Mouse (Mus musculus) myocyte (in vitro differentiated cells): ENCODE measurements around the gene Ago1.

Source experiments
- E2F4 ChIP-seq: IDR thresholded peaks from one replicate; pipeline ENCODE4 v1.6.1; 2011; ENCODE audit warnings: mild to moderate bottlenecking, control low read depth, moderate library complexity; ENCODE audit not compliant: insufficient read depth
- MYOG ChIP-seq, 3 experiments: IDR thresholded peaks; one replicate each; pipeline ENCODE4 v1.6.1; 2011; ENCODE audit warnings: control low read depth in 2 of 3, low read depth in 2 of 3, mild to moderate bottlenecking in 2 of 3; ENCODE audit not compliant: insufficient read length in 2 of 3, control insufficient read depth in 1 of 3, insufficient read depth in 1 of 3
- POLR2A ChIP-seq: IDR thresholded peaks from one replicate; pipeline ENCODE4 v1.6.1; 2011; ENCODE audit warnings: low read depth, mild to moderate bottlenecking, control low read depth, moderate library complexity; ENCODE audit not compliant: insufficient read length
- POLR2AphosphoS2 ChIP-seq: IDR thresholded peaks from one replicate; pipeline ENCODE4 v1.6.1; 2011; ENCODE audit warnings: low read depth, control low read depth; ENCODE audit not compliant: insufficient read length
- REST ChIP-seq: IDR thresholded peaks from one replicate; pipeline ENCODE4 v1.6.1; 2011; ENCODE audit warnings: mild to moderate bottlenecking, control low read depth, moderate library complexity; ENCODE audit not compliant: insufficient read depth, insufficient read length
- SRF ChIP-seq: IDR thresholded peaks from one replicate; pipeline ENCODE4 v1.6.1; 2011; ENCODE audit warnings: low read depth; ENCODE audit not compliant: control insufficient read depth, insufficient read length
- TCF12 ChIP-seq: IDR thresholded peaks from one replicate; pipeline ENCODE4 v1.6.1; 2011; ENCODE audit warnings: mild to moderate bottlenecking, control low read depth; ENCODE audit not compliant: poor library complexity, insufficient read depth, severe bottlenecking
- TCF3 ChIP-seq: IDR thresholded peaks from one replicate; pipeline ENCODE4 v1.6.1; 2011; ENCODE audit warnings: low read depth, control low read depth; ENCODE audit not compliant: insufficient read length
- USF1 ChIP-seq: IDR thresholded peaks from one replicate; pipeline ENCODE4 v1.6.1; 2011; ENCODE audit warnings: low read depth, mild to moderate bottlenecking, control low read depth, moderate library complexity

- TF ChIP-seq REST (no peak), USF1 (no peak), POLR2A (no peak), TCF3 (no peak), SRF (no peak), MYOG (IDR thresholded peaks at IDR 0.05; ENCODE audit: control insufficient read depth in 1 of 3, insufficient read depth in 1 of 3, insufficient read length in 2 of 3, low read depth in 2 of 3) (no peak), E2F4 (no peak), TCF12 (no peak), POLR2AphosphoS2 (no peak)
These were observed 16.7 kb upstream of the Ago1 start for GRCm38 (mm10) chr4:126485065-126485464.
